Mouse (Mus musculus): ENCODE results near the gene Rplp0. TPM values are rescaled to one million over a fixed set of nuclear protein-coding genes. Genes with fewer than 3 reads are reported as not detected.
A peak's percentile ranks its signal among the peaks of the same experiment; 100 is the strongest.

The Rplp0 gene
- polyA plus RNA-seq, 1 experiment from 2014 or later = 1,673 TPM

DNA sequence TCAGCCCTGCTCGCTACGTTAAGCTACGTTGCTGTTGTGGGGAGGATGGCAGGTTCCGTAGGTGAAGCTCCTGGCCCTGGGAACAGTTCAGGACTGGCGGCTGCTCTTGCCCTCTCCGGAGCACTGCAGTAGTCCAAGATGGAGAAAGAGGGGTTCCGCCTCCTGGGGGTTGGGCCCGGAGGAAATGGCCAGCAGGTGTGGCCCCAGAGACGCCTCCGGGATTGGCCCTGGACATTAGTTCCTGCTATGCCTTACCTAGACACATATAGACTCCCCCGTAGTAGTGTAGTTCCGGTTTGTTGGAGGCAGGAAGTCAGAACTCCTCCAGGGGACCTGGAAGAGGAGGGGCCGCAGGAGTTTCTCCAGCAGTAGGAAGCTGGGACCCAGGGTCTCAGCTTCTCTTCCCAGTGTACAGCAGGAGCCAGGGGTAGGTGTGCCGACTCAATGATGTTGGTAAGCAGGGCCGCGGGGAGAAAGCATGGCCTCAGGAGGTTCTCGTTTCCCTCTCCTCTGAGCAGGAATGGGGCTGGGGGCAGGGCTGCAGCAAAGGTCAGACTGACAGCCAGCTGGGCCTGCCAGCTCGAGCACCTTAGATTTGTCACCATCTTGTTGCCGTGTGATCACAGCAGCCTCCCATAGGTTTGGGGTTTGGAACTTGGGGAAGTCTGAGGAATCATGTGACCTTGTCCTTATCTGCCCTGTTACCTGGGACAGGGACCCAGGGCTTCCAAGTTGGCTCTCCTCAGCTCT is 16.5 kb upstream of the Rplp0 start:
- Histone ChIP-seq H3K27ac (peak overlapping the region; percentile 79), H3K4me1 (replicated peaks) (peaks cover 61% of the 10 kb centered on the region), H3K9me3 (replicated peaks) (no peaks in the 10 kb centered on the region), H3K36me3 (peaks cover 33% of the 10 kb centered on the region), H3K4me3 (replicated peaks) (peak overlapping the region; percentile 42), H3K9ac (peak overlapping the region; percentile 55), H3K4me2 (peak overlapping the region; percentile 62), H3K27me3 (no peaks in the 10 kb centered on the region)
- DNase-seq = no peak
- WGBS (ENCODE audit: insufficient replicate concordance) = 15% methylated on average over 19 of the region's 19 CpGs
- no peak for ATAC-seq (ENCODE audit: low read depth)

DNA sequence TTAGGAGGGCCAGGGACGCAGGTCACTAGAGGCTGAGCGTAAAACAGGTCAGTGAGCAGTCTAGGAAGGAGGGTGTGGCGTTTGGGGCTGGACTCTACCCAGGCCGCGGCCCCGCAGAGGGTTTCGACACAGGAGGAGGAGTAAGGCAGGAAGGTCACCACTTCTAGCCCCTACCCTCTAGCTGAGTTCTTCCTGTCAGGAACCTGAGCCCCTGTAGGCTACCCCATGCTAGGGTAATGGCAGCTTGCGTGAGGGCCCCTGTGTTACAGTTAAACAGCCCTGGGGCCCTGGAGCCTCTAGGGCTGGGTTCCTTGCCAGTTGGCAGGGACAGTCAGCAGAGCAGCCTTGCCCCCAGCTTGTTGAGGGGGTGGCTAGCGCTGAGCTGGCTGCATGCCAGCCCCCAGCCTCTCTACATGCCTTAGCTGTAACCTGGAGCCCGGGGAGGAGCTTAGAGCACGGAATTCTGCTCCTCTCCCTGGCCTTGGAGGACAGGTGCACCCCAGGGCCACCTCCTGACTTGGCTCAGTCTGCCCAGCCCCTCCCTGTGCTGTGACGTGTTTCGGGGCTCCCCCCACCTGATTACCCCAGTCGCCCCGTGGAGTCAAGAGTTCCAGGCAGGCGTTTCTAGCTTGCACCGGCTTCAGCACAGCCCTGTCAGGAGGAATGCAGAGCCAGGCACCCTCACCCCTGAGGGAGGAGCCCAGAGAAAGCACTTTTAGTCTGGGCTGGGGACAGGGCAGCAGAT is 15.6 kb upstream of the Rplp0 start:
- 48% methylated on average over 17 of the region's 17 CpGs for WGBS (ENCODE audit: insufficient replicate concordance)
- Histone ChIP-seq H3K9me3 (replicated peaks) (no peaks in the 10 kb centered on the region), H3K4me3 (replicated peaks) (peak overlapping the region; percentile 42; the same call in 1 of the 2 replicates), H3K27ac (peak overlapping the region; percentile 79), H3K4me1 (replicated peaks) (peaks cover 53% of the 10 kb centered on the region), H3K36me3 (peaks cover 41% of the 10 kb centered on the region), H3K27me3 (no peaks in the 10 kb centered on the region), H3K4me2 (peak overlapping the region; percentile 62), H3K9ac (peak overlapping the region; percentile 40; the same call in 1 of the 2 replicates)
- peak; percentile 69 for ATAC-seq (ENCODE audit: low read depth)
- no peak for DNase-seq

DNA sequence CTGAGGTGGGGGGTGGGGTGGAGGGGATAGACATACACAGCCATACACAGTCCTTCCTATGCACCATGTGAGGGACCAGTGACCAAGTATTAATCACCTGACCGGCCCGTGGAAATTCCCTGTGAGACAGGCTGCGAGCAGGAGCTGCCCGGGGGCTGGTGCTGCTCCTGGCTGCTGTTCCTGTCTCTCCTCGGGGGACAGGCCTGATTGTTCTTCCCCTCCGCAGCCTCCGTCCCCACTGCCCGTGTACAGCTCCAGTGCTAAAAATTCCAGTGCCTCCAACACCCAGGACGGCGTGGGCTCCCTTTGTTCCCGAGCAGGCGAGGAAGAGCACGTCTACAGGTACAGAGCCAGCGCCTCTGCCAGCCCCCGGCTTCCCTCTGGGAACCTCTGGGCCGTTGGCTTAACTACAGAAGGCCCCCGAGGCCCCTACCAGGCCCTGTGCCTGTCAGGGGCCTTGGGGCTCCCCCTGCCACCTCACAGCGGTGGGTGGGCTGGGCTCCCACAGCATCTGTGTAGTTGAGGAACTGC is 14.5 kb upstream of the Rplp0 start:
- Histone ChIP-seq H3K4me1 (replicated peaks) (peaks cover 44% of the 10 kb centered on the region), H3K27me3 (no peaks in the 10 kb centered on the region), H3K36me3 (peaks cover 49% of the 10 kb centered on the region), H3K9ac (peak overlapping the region; percentile 51), H3K4me2 (no peak overlapping the region), H3K9me3 (replicated peaks) (no peaks in the 10 kb centered on the region), H3K27ac (peak overlapping the region; percentile 34), H3K4me3 (replicated peaks) (no peak overlapping the region)
- 63% methylated on average over 18 of the region's 18 CpGs for WGBS (ENCODE audit: insufficient replicate concordance)
- DNase-seq (no peak), ATAC-seq (ENCODE audit: low read depth) (no peak)

DNA sequence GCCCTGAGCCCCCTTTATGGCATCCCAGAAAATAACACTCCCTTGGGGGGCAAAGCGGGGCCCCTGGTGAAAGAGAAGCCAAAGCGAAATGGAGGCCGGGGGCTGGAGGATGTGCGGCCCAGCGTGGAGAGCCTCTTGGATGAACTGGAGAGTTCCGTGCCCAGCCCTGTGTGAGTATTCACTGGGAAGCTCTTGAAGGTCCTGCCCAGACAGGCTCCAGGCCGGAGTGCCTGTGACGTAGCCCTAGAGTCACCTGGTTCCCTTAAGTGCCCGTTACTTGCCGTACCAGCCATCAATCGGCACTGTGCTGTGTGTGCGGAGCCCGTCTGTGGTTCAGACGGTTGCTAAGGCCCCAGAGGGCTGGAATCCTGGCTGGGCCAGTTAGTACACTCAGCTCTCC is 13.6 kb upstream of the Rplp0 start:
- Histone ChIP-seq H3K9ac (no peak overlapping the region), H3K27me3 (no peaks in the 10 kb centered on the region), H3K9me3 (replicated peaks) (no peaks in the 10 kb centered on the region), H3K4me1 (replicated peaks) (peaks cover 43% of the 10 kb centered on the region), H3K36me3 (peaks cover 51% of the 10 kb centered on the region), H3K27ac (no peak overlapping the region), H3K4me3 (replicated peaks) (no peak overlapping the region), H3K4me2 (no peak overlapping the region)
- DNase-seq = no peak
- 87% methylated on average over 14 of the region's 14 CpGs for WGBS (ENCODE audit: insufficient replicate concordance)
- ATAC-seq (ENCODE audit: low read depth) = no peak

DNA sequence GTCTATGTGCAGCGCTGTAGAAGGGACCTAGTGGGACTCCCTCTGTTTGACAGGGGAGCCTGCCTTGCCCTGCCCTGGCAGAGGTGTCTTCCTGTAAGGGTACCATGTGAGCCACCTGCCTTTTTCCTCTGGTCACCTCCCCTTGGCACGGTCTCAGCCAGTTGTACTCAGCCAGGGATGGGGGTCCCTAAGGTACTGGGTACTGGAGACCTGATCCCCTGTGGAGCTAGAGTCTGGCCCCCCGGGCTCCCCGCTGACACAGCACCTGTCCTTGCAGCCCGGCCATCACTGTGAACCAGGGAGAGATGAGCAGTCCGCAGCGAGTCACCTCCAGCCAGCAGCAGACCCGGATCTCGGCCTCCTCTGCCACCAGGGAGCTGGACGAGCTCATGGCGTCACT is 12.7 kb upstream of the Rplp0 start:
- Histone ChIP-seq H3K27ac (no peak overlapping the region; the same call in 1 of the 2 replicates), H3K4me1 (replicated peaks) (peaks cover 38% of the 10 kb centered on the region), H3K4me3 (replicated peaks) (no peak overlapping the region), H3K27me3 (no peaks in the 10 kb centered on the region), H3K9me3 (replicated peaks) (no peaks in the 10 kb centered on the region), H3K36me3 (peaks cover 55% of the 10 kb centered on the region), H3K9ac (no peak overlapping the region), H3K4me2 (no peak overlapping the region)
- 81% methylated on average over 11 of the region's 11 CpGs for WGBS (ENCODE audit: insufficient replicate concordance)
- DNase-seq = no peak
- no peak for ATAC-seq (ENCODE audit: low read depth)

DNA sequence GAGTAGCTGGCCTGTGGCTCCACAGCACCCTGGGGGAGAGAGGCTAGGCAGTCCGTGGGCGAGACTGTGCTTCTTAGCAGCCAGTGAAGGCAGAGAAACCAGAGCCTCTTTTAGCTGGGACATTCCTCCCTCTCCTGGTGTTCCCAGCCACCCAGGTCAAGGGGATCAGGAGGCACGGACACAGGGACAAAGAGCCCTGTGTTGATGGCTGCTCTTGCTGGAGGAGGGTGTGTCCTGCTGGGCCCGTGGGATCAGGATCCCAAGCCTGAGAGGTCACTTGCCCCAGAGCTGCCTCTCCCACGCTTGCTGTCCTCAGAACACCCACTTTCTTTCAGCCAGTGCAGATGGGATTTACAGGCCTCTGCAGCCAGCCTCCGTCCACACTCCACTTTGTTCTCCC is 12.3 kb upstream of the Rplp0 start:
- Histone ChIP-seq H3K36me3 (peaks cover 59% of the 10 kb centered on the region), H3K4me1 (replicated peaks) (peaks cover 33% of the 10 kb centered on the region), H3K9ac (no peak overlapping the region), H3K27me3 (no peaks in the 10 kb centered on the region), H3K4me3 (replicated peaks) (no peak overlapping the region), H3K27ac (no peak overlapping the region), H3K4me2 (no peak overlapping the region), H3K9me3 (replicated peaks) (no peaks in the 10 kb centered on the region)
- ATAC-seq (ENCODE audit: low read depth) = no peak
- no peak for DNase-seq
- WGBS (ENCODE audit: insufficient replicate concordance) = 74% methylated on average over 6 of the region's 6 CpGs

DNA sequence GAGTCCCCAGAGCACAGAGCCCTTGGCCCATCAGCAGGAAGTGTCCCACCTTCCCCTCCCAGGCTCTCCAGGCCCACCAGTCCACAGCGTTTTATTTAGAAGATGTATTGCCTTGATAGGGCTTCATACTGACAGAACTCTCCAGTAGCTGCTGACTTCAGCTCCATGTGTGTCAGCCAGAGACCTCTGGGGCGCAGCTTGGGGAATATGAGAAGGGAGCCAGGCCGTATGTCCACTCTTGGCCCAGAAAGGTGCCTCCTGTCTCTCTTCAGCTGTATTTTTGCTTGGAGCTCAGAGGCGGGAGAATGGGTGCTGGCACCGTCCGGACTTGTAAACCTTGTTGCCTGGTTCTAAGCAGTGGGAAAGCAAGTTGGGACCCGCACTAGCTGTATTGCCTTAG is 11.8 kb upstream of the Rplp0 start:
- 79% methylated on average over 7 of the region's 7 CpGs for WGBS (ENCODE audit: insufficient replicate concordance)
- H3K9ac ChIP-seq = no peak overlapping the region
- no peaks in the 10 kb centered on the region for H3K27me3 ChIP-seq
- H3K9me3 ChIP-seq (replicated peaks) = no peaks in the 10 kb centered on the region
- no peak overlapping the region for H3K27ac ChIP-seq
- no peak overlapping the region for H3K4me3 ChIP-seq (replicated peaks)
- H3K4me1 ChIP-seq (replicated peaks) = peaks cover 29% of the 10 kb centered on the region
- H3K36me3 ChIP-seq = peaks cover 63% of the 10 kb centered on the region
- ATAC-seq (ENCODE audit: low read depth) = no peak
- no peak for DNase-seq
- H3K4me2 ChIP-seq = no peak overlapping the region

DNA sequence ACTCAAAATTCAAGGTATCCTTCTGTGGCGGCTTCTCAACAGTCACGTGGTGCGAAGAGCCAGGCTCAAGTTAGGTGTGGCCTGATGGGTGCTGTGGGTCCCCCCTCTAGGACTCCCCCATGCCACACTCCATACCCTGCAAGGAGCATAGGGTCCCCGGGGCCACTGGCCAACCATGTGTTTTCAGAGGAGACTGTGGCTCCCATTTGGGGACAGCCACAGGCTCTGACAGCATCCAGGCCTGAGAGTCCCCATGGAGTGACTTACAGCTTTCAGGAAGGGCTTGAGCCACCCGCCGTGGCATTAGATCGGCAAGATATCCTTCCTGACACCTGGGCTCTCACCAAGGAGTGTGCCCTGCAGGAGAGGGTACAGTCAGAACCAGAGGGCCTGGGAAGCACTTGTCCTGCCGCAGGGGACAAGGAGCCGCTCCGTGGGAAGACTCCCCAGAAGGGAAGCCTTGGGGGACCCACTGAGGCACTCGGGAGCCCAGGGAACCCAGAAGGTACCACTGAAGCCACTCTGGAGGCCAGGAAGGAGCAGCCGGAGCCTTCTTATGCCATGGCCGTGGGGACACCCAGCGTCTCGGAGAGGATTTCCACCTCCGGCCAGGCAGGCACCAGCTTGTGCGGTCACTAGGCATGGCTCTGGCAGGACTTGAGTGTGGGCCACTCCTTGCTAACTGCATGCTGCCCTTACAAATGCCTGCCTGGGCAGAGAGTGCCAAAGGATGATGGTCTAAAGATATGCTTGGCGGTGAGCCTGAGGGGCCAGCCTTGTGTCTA is 10.6 kb upstream of the Rplp0 start:
- Histone ChIP-seq H3K9ac (no peak overlapping the region), H3K36me3 (peaks cover 76% of the 10 kb centered on the region), H3K9me3 (replicated peaks) (no peaks in the 10 kb centered on the region), H3K27me3 (no peaks in the 10 kb centered on the region), H3K4me1 (replicated peaks) (peaks cover 16% of the 10 kb centered on the region), H3K4me3 (replicated peaks) (no peak overlapping the region), H3K27ac (no peak overlapping the region), H3K4me2 (no peak overlapping the region)
- 85% methylated on average over 18 of the region's 18 CpGs for WGBS (ENCODE audit: insufficient replicate concordance)
- no peak for ATAC-seq (ENCODE audit: low read depth)
- DNase-seq = no peak

DNA sequence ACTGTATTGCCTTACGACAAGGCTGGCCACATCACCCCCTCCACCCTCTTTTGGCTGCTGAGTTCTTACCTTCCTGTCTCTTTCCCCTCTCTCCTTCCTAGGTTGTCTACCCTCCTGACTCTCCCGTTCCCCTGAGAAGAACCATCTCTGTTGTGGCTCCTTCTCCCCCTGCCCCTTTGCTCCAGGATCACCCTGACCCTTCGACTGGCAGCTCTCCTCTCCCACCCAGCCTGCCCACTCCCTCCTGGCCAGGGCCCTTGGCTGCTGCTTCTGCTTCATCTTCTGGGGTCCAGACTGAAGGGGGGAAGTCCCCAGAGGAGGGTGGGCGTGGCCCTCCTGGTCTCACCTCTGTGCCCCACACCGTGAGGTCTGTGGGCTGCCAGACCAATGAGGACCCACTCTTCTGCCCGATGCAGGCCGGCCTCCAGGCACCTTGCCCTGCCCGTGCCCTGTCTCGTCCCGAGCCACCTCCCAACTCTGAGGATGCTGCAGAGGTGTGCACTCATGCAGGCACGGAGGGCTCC is 8.7 kb upstream of the Rplp0 start:
- Histone ChIP-seq H3K9me3 (replicated peaks) (no peaks in the 10 kb centered on the region), H3K27ac (no peak overlapping the region), H3K4me2 (no peak overlapping the region), H3K4me3 (replicated peaks) (no peak overlapping the region), H3K27me3 (no peaks in the 10 kb centered on the region), H3K36me3 (peaks cover 78% of the 10 kb centered on the region), H3K9ac (no peak overlapping the region), H3K4me1 (replicated peaks) (peaks cover 1% of the 10 kb centered on the region; the same call in 1 of the 2 replicates)
- WGBS (ENCODE audit: insufficient replicate concordance) = 72% methylated on average over 11 of the region's 11 CpGs
- DNase-seq (no peak), ATAC-seq (ENCODE audit: low read depth) (no peak)

DNA sequence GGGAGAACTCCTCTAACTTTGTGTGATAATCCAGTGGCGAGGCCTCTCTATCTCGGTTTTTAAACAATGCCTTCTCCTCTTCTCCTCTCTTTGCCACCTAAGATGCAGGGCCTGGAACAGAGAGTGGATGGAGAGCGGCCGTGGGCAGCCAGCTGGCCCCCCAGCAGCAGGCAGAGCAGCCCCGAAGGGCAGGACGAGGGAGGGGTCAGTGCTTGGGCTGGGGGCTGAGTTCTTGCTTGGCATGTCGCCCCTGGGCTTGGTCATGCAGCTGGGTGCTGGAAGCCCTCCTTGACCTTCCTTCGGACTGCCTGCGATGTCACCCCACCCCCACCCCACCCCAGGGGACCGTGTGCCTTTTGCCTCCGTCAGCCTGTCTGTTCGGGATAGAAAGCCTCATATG is 7.9 kb upstream of the Rplp0 start:
- no peak overlapping the region for H3K4me2 ChIP-seq
- 76% methylated on average over 12 of the region's 12 CpGs for WGBS (ENCODE audit: insufficient replicate concordance)
- H3K36me3 ChIP-seq = peaks cover 72% of the 10 kb centered on the region
- no peak overlapping the region for H3K27ac ChIP-seq
- H3K27me3 ChIP-seq = no peaks in the 10 kb centered on the region
- no peak overlapping the region for H3K9ac ChIP-seq
- no peak for ATAC-seq (ENCODE audit: low read depth)
- peaks cover 9% of the 10 kb centered on the region for H3K4me1 ChIP-seq (replicated peaks)
- no peak overlapping the region for H3K4me3 ChIP-seq (replicated peaks)
- H3K9me3 ChIP-seq (replicated peaks) = no peaks in the 10 kb centered on the region
- no peak for DNase-seq

DNA sequence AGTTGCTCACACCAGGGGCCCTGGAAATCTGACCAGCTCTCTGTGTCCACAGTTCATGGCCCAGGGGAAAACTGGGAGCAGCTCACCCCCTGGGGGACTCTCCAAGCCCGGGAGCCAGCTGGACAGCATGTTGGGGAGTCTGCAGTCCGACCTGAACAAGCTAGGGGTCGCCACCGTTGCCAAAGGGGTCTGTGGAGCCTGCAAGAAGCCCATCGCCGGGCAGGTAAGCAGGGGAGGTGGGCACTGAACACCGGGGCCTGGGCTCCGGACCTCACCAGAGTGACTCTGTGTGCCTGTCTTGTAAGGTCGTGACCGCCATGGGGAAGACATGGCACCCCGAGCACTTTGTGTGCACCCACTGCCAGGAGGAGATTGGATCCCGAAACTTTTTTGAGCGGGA is 7.5 kb upstream of the Rplp0 start:
- no peak for ATAC-seq (ENCODE audit: low read depth)
- H3K27me3 ChIP-seq = no peaks in the 10 kb centered on the region
- H3K4me1 ChIP-seq (replicated peaks) = peaks cover 10% of the 10 kb centered on the region
- no peaks in the 10 kb centered on the region for H3K9me3 ChIP-seq (replicated peaks)
- DNase-seq = no peak
- H3K4me2 ChIP-seq = no peak overlapping the region
- no peak overlapping the region for H3K27ac ChIP-seq
- 86% methylated on average over 13 of the region's 13 CpGs for WGBS (ENCODE audit: insufficient replicate concordance)
- no peak overlapping the region for H3K4me3 ChIP-seq (replicated peaks)
- peaks cover 68% of the 10 kb centered on the region for H3K36me3 ChIP-seq
- no peak overlapping the region for H3K9ac ChIP-seq
